Mouse (Mus musculus) skeletal muscle tissue, adult 2 months (tissue): ENCODE results near the gene Atpif1.

Experiments
- DNase-seq: peaks from one replicate; pipeline ENCODE4 v3.0.0-alpha.2; 2012; ENCODE audit warnings: low read depth, low spot score

Atpif1 gene

DNA sequence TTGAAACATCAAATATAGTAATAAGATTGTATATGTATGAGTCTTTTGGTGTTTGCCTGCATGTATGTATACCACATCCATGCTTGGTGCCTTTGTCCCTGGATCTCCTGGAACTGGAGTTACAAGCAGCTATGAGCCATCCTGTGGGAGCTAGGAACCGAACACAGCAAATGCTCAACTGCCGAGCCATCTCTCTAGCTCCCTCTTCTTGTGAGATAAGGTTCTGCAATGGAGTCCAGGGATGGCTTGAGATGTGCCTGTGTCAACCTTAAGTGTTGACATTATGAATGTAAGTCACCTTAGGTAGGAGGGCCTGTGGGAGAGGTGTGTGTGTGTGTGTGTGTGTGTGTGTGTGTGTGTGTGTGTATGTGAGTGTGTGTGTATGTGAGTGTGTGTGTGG lies 6.8 kb downstream of the Atpif1 start:
- no peak for DNase-seq

DNA sequence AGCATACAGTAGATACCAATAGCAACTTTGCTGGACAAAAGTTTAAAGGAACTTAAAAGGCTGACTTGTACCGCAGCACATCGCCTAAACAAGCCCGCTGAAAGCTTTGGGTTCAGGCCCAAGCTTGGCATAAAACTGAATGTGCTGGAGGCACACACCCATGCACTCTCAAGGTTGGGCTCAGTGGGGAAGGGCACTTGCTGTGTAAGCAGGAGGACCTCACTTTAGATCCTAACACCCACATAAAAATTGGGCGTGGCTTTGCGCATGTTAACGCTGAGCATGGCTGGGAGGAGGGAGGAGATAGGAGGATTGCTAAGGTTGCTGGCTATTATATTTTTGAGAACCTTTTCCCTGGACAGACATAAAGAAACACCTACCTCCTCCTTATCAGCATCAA lies 8.7 kb downstream of the Atpif1 start:
- DNase-seq: no peak

DNA sequence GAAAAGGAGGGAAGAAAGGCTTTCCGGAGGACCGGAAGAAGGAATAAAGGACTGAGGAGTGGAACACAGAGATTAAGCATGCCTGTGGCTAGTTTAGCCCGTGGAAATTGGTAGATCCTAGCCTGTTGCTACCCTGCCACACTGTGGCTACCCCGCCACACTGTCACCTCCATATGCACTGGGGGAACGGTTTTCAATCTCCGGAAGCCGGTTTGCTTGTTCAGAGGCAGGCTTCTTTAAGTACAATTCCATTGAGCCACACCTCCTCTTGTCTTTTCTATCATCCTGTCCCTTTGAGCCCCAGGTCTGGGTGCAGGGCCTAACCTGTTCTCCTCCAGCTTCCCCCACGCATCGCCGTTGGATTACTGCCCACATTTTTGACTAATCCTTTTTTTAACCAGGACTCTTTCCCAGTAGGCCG lies 9.1 kb downstream of the Atpif1 start:
- DNase-seq: no peak

DNA sequence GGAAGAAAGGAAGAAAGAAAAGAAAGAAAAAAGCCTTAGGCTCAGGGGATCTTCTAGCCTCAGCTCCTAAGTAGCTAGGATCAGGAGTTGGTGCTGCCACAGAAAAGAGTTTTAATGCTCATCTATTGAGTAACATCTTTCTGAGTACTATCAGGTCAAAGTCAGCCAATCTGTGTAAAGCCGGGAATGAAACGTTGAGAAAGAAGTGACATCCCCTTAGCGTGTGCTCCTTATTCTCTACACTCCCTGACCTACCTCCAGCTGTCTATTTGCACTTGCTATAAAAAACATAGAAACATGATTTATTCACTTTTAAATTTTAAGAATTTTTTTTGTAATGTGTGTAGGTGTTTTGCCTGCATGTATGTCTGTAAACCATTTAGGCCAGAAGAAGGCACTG lies 14.3 kb downstream of the Atpif1 start:
- no peak for DNase-seq

DNA sequence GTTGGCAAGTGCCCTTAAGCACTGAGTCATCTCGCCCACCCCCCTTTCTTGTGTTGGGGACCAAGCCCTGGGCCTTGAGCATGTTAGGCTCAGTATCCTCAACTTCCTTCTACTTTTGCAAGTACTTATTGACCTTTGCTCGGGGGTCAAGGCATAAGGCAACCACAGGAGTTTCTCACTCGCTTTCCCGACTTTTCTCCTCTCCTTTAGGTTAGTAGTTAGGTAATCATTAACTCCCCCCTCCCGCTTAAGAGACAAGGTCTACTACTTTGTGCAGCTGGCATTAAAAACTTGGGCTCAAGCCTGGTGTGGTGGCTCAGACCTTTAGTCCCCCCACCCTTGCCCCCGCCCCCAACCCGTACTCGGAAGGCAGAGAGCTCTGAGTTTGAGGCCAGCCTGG lies 15.4 kb downstream of the Atpif1 start:
- DNase-seq: no peak

DNA sequence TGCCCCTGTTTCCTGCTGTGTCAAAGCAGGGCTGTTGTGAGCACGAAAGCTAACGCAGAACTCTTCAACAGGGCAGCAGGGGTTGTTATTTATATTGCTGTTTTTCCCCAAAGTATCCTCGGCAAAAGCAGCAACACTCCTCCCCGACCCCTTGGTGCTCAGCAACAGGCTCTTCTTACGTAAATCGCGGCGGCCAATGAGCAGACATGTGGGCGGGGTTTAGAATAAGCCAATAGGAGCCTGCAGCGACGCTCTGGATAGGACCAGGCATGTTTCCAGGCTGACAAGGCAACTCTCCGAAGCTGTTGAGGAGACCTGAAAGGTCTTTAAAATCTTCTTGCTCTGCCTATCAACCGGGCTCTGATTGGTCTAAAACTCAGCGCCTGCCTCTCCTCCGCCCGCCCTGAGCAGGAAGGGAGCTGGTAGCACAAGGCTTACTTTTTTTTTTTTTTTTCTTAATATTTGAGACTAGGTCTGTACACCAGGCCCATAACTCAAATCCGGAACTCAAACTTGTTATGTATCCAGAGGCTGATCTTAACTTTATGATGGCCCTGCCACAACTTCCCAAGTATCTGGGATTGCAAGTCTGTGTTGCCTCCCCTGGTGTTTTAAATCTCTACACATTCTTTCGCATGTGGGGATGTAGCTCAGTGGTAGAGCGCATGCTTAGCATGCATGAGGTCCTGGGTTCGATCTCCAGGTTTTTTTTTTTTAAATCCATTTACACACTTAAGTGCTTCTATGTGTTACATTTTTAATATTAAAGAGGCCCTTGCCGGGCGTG lies 17.9 kb downstream of the Atpif1 start:
- peak; percentile 99 for DNase-seq

DNA sequence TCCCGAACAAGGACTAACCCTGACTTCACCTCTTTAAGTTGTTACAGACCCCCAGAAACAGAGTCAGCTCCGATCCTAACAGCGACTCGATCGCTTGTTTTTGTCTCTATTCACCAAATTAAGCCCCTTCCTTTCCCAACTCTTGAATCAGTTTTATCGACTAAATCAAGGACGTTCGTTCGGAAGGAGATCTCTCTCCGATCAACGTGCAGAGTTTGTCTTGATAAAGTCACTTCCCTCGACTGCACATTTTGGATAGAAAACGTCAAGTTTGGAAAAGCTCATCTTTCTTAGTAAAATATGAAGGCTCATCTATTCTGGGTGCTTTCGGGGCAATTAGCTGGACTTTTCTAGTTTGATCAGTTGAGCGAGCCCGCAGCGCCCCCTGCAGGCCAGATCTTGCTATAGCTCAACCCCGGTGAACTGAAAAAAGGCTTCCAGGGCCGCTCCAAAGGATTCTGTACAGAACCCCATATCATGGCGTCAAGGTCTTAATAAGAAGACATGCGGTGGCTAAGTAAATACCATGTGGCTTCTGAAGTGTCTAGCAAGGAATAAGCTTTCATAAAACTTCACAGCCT lies 18.8 kb downstream of the Atpif1 start:
- peak; percentile 84 for DNase-seq

DNA sequence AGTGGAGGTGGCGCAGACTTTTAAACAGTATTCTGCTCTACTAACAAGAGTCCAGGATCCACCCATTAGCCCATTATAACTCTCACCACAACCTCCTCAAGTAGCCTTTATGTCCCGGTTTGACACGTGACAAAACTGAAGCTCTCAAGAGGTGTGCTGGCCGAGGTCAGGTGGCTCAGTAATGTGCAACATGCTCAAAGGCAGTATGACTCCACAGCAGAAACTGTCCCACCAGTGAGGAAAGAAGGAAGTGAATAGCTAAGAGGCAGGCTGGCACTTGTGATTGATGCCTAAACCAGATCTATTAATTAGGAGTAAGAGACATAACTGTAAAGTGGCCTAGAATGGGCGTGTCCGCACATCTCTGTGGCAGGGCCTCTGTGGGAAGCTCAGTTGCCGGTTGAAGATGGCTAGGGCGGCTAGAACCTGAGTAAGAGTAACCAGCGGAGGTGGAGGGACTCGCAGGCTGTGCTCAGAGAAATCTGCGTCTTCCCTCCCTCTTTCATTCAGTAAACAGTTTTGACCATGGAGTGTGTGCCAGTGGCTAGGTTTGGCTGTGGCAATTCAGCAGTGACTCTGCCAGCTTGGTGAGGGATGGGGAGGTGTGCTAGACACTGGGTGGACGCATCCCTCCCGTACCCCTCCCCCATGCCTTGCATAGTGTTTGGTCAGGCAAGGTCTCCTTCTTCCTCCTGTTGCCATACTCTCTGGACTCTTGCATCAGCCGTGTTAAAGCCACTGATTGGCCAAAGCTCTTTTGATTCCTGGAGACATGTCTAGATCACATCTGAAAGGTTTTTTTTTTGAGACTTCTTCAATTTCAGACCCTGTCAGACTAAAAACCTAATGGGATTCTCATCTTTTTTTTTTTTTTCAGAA lies 19.8 kb downstream of the Atpif1 start:
- DNase-seq: no peak

DNA sequence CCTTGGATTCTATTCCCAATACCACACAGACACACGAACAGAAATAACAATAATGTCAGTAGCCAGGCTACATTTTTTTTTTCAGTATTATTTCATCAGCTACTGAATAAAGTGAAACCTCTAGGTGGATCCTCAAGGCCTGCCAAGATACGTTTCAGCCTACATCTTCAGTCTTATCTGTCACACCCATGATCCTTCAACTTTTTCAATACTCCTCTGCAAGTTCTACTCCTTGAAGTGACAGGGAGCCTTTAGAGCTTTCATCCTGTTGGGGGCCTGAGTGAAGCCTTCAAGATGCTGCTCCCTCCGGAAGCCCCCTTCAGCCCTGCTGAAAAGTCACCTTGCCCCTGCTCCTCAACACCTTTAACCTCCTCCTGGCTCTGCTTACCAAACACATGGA lies 21.4 kb downstream of the Atpif1 start:
- no peak for DNase-seq

DNA sequence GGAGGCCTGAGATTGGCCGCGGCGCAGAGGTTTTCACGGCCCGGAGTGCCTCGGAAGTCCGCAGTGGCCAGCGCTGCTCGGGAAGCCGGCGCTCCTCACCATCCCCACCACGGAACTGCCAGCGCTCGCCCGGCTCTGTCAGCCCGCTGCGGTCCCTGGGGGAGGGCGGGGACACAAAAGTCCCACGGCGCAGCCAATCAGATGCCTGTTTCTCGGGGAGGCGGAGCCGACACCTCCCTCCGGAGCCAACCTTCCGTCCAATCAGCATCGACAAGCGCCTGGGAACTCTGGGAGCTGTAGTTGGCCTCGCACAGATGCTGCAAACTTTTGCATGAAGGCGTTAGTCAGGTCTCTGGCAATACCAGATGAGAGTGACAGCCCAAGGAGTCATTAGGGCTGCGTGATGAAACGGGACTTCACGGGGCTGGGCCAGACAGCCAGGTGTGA lies 23.1 kb downstream of the Atpif1 start, which contains the start of gene Sesn2:
Sesn2 (minus strand) TSS at position 150 of the 447 bp plus-strand sequence.
- DNase-seq: peak; percentile 97

DNA sequence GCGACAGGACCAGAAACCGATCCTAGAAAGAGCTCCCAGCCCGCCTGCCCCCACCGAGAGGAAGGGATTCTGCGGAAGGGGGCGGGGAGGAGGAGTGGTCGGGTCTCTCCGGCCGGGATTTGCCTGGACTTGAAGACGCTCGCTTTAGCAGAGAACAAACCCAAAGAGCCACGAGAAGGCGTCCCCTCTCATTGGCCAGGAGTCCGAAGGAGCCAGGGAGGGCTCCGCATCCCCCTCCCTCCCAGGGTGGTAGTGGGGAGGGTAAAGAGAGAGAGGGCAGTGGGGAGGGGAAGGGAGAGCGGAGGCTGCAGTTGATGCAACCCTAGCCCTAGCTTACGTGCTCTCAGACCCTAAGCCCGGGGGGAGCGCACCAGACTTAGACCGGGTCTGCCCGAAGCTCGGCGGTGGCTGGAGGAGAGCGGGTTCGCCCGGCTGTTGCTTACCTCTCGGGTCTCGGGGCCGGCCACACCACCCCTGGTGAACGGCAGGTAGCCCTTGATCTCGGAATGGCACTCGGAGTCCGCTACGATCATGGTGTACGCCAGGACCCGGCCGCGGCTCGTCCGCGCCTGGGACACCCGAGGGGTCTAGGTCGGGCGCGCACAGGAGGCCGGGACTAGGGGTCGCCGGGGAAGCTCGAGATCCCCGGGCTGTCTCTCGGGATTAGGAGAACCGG lies 23.7 kb downstream of the Atpif1 start:
- peak; percentile 32 for DNase-seq

DNA sequence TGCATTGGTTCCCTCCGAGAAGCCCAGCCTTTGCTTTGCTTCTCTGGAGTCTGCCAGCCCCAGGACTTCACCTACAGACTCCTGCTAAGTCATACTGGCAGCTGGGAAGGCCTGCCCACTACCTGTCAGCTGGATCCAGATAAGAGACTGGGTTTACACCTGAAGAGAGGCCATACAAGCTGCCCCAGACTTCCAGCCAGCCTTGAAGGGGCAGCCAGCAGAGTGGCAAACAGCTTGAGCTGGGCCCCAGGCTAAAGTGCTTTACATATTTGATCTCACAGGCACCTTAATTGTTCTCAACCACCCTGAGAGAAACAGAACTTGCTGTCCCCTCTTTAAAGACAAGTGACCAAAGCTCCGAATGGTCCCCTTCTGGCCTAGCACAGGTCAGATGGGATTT lies 26.2 kb downstream of the Atpif1 start:
- DNase-seq: no peak

DNA sequence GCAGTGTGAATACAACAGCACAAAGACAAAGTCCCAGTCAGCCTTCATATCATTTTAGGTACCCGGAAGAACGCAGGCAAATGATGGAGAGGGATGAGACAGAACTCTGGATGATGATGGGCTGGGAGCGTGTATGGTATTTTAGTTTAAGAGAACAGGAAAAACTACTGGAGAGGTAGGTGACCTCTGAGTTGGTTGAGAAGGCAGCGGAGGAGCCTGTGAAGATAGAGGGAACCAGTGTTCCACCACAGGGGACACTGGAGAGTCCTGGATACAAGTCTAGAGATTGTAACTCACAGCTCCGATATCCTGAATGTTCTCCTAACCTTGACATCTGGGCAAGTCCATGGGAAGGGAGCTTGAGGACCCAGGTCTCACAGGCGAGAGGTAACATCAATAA lies 27.2 kb downstream of the Atpif1 start:
- DNase-seq: no peak

DNA sequence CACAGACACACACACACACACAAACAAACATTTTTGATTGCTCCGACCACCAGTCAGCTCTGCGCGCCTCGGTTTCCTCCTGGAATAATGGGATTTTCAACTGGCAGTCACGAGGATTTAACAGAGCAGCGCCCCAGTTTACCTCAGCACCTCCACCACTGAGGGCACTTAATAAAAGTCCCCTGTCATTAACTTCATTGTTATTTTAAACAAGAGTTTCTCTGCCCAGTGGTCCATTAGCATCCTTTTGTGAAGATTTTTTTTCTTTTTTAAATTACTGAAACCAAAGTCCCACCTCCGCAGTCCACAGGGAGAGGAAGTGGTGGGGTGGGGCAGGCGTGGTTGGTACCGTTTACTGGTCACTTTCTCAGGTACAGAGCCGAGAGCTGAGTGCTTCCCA lies 27.7 kb downstream of the Atpif1 start:
- no peak for DNase-seq

DNA sequence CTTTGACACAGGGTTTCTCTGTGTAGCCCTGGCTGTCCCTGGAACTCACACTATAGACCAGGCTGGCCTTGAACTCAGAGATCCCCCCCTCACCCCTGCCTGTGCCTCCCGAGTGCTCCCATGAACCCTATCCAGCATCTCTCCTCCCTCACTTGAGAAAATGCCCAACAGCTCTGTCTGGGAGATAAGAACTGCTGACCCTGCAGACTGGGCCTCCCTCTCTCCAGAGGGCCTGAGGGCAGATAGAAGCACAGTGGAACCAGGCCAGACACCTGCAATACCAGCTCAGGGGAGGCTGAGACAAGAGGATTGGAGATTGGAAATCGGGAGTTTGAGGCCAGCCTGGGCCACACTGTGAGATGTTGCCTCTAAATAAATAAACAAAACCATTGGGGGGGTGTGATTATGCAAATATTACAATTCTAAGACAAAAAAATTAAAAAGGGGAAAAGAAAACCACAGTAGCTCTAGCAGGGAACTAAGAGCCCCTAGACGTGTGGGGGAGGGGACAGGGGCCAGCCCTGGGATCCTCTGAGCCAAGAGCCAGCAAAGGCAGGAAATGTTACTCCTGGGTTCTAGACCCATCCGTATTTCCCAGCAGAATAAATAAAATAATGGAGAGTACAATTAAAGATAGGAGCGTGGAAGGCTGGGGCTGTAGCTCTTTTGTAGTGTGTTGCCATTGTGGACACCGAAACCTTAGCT lies 28.3 kb downstream of the Atpif1 start:
- no peak for DNase-seq

DNA sequence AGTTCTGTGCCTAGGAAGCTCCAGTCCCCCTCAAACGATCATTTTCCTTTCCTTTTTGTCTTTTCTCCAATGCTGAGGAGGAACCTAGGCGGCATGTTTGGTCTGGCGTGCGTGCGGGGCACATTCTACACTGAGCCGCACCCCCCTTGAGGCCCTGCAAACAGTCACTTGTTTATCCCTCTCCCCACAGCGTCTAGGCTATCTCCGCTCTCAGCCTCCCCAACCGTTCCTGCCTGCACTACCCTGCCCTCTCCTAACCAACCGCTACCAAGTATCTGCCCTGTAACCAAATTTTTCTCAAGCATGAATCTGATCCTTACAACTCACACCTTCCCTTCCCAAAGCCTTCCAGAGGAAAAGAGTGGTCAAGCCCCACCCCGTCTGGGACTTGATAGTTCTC lies 30.1 kb downstream of the Atpif1 start:
- DNase-seq: no peak

DNA sequence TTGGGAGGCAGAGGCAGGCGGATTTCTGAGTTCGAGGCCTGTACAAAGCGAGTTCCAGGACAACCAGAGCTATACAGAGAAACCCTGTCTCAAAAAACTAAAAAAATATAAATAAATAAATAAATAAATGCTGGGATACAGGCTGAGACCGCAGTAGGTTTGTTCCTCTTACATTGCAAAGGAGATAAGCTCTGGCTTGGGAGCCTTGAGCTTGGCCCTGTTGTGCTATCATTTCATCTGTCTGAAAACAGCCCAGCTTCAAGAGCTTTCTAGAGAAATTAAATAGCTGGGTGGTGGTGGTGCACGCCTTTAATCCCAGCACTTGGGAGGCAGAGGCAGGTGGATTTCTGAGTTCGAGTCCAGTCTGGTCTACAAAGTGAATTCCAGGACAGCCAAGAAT lies 31.8 kb downstream of the Atpif1 start:
- DNase-seq: no peak

DNA sequence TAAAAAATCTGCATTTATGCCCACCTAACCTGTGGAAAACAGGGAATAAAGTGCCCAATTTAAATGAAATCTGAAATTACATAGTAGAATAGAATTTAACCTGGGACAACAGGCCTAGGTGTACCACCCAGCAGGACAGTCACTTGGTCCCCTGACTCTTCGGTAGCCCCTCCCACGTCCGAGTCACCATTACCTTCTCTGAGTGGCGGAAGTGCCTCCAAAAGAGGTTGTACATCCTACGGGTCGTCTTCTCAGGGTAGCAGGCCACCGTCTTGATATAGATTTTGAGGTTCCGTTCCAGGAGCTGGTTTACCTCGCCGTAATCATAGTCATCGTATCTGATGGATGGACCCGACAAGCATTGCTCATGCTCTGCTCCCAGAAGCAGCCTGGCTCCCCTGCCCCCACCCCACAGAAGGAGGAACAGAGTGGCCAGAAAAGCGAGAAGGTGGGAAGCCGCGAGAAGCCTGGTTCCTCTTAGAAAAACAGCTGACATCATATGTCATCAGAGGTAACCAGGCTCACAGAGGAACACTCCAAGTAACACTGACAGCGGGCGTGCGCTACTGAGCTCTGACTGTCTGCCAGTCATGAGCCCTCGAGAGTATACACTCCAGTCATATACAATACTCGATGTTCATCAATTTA lies 39.1 kb downstream of the Atpif1 start:
- no peak for DNase-seq

DNA sequence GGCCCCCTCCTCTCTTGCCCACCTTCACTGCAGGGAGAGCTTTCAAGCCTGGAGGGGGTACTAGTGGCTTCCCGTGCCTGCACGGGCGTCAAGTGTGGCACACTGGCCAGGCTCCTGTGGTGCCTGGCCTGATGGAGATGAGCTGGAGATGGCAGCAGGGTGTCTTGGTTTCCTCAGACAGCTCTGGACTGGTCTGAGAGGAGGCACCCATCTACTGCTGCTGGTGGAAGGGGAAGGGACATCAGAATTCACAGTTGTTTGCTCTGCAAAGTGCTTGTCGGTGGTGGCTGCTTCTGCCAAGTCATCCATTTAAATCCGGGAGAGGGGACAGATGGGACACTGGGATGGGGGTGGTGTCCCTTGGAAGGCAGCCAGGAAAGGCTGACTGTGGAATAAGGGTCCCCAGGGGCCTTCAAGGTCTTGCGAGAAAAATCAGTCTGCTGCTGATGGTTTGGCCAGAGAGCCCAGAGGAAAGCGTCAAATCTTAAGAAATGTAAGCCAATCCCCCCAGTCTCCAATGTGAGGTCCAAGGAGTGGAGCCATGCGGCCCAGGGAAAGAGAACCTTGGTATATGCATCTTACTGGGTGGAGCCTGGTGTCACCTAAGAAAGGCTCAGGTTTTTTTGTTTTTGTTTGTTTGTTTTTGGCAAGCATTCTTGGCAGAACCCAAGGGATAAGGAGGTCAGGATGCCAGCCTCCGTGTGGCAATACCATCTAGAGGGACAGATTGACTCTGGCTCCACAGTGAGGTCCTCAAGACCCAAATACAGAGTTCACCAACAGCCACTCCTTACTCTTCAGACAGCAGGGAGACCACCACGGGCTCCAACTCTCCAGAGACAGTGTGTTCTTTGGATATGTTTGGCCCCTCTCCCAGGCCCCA lies 41.0 kb downstream of the Atpif1 start:
- peak; percentile 34 for DNase-seq

DNA sequence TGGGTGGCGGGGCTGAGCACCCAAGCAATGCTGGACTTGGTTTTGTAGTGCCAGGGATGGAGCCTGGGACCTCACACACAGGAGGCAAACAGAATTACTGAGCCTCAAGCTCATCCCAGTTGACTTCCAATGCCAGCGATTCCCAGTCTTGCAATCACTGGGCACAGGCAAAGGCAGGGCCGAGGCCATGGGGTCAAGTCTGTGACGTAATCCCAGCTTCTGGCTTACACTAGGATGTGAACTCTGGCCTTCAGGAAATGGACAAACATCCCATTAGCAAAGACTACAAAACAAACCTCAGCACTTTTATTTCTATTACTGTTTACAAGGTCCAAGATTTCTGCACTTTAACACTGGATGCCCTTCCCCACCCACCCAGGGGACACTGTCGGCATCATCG lies 41.7 kb downstream of the Atpif1 start:
- peak; percentile 19 for DNase-seq
